Mouse (Mus musculus) heart, embryonic 14.5 days (tissue): ENCODE results near the gene Pink1. TPM values are rescaled to one million over a fixed set of nuclear protein-coding genes. Genes with fewer than 3 reads are reported as not detected.

Experiments
- ATAC-seq: fragments of 200-750 bp; cut with Nextera tagmentation; 2 replicates; pipeline ENCODE4 v1.8.0; 2017; ENCODE audit warnings: low read depth, moderate TSS enrichment; ENCODE audit not compliant: insufficient number of reproducible peaks, insufficient read depth, low FRiP score
- H3K27ac ChIP-seq, 2 experiments: fragments of 200-500 bp in 1 of 2; fragments of 300-500 bp in 1 of 2; sonication (generic) in 1 of 2; replicated peaks in 1 of 2; 2 replicates each; pipeline ENCODE4 v1.5.1; 2012 to 2014; ENCODE audit warnings: low read depth in 2 of 2, low read length in 2 of 2, control low read depth in 1 of 2, mild to moderate bottlenecking in 1 of 2, mixed read lengths in 1 of 2; ENCODE audit not compliant: control insufficient read depth in 1 of 2, insufficient read depth in 1 of 2
- H3K27me3 ChIP-seq: fragments of 300-500 bp; sonication (generic); 2 replicates; pipeline ENCODE4 v1.6.1; 2014; ENCODE audit warnings: mild to moderate bottlenecking, low read length, control low read depth; ENCODE audit not compliant: control insufficient read depth, insufficient read depth
- H3K36me3 ChIP-seq: fragments of 300-500 bp; sonication (generic); 2 replicates; pipeline ENCODE4 v1.6.1; 2014; ENCODE audit warnings: mild to moderate bottlenecking, control low read depth, low read length, mixed read lengths; ENCODE audit not compliant: control insufficient read depth, insufficient read depth
- H3K4me1 ChIP-seq, 2 experiments: fragments of 200-500 bp in 1 of 2; fragments of 300-500 bp in 1 of 2; sonication (generic) in 1 of 2; 2 replicates each; pipeline ENCODE4 v1.6.1; 2012 to 2014; ENCODE audit warnings: low read length in 2 of 2, control low read depth in 1 of 2, mixed read lengths in 1 of 2; ENCODE audit not compliant: control insufficient read depth in 2 of 2, insufficient read depth in 2 of 2
- H3K4me2 ChIP-seq: fragments of 300-500 bp; sonication (generic); 2 replicates; pipeline ENCODE4 v1.6.1; 2014; ENCODE audit warnings: mild to moderate bottlenecking, low read length
- H3K4me3 ChIP-seq, 2 experiments: fragments of 200-500 bp in 1 of 2; fragments of 300-500 bp in 1 of 2; sonication (generic) in 1 of 2; 2 replicates each; pipeline ENCODE4 v1.5.1; 2012 to 2014; ENCODE audit warnings: low read length in 2 of 2, mild to moderate bottlenecking in 2 of 2, control low read depth in 1 of 2, low read depth in 1 of 2, moderate library complexity in 1 of 2; ENCODE audit not compliant: control insufficient read depth in 1 of 2, insufficient read depth in 1 of 2
- H3K9ac ChIP-seq: fragments of 300-500 bp; sonication (generic); 2 replicates; pipeline ENCODE4 v1.6.1; 2014; ENCODE audit warnings: mild to moderate bottlenecking, low read length
- H3K9me3 ChIP-seq: fragments of 300-500 bp; sonication (generic); 2 replicates; pipeline ENCODE4 v1.6.1; 2016; ENCODE audit warnings: low read length, control low read depth; ENCODE audit not compliant: control insufficient read depth
- WGBS: fragments of 180-500 bp; shearing (Covaris S2); extraction: QIAGEN DNeasy Blood & Tissue Kit; methylation state at CpG from one replicate; pipeline ENCODE4 v1.1.7; 2014; 5-methylcytosine and 5-hydroxymethylcytosine counted together
- polyA plus RNA-seq: library from polyadenylated mRNA; unstranded; fragments of >200 nt; fragmentation: Nextera tagmentation; extraction: Ambion mirVana; gene quantifications from 2 replicates; pipeline ENCODE4 v1.2.1, GENCODE M21; 2014

Gene Pink1
- 43.2 and 50.9 TPM in 2 replicates for polyA plus RNA-seq

DNA sequence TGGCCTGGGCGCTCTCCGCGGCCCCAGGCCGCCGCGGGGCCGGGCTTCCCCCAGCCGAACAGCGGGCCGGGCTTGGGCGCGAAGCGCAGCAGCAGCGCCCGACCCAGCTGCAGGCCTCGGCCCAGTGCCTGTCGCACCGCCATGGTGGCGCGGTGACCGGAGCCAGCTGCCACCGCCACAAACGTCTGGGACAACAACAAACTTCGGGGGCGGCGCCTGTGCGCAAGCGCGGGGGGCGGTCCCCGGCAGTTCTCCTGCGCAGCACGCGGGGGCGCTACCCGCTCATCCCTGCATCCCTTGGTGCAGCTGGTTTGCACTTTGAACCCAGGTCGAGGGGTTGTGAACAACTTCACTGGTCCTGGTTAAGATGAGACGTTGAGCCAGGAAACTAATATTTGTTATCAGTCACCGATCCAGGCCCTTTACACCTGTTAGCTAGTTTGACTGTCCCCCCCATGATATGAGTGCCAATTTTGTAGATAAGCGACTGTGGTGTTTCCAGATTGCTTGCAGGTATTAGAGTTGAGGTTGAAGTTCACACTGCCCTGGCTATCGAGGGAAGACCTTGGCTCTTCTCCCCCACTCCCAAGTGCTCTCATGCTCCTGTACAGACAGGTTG is at the start of gene Pink1:
Gene Pink1, minus strand, starts transcription at position 231 of the 619 bp plus-strand sequence.
- peaks cover 13 to 45% of the 10 kb centered on the region in 2 experiments for H3K4me1 ChIP-seq
- H3K27me3 ChIP-seq: peaks cover 7% of the 10 kb centered on the region; the same call in 1 of the 2 replicates
- WGBS: 3% methylated on average over 41 of the region's 41 CpGs
- no peaks in the 10 kb centered on the region for H3K36me3 ChIP-seq
- H3K4me2 ChIP-seq: peak within 1 kb of the TSS; percentile 62
- H3K9me3 ChIP-seq: no peaks in the 10 kb centered on the region
- peak; percentile 70 for ATAC-seq
- H3K4me3 ChIP-seq: peak within 1 kb of the TSS; percentile 68 to 83
- H3K27ac ChIP-seq: peak within 1 kb of the TSS; percentile 95 to 96
- peak within 1 kb of the TSS; percentile 91 for H3K9ac ChIP-seq

DNA sequence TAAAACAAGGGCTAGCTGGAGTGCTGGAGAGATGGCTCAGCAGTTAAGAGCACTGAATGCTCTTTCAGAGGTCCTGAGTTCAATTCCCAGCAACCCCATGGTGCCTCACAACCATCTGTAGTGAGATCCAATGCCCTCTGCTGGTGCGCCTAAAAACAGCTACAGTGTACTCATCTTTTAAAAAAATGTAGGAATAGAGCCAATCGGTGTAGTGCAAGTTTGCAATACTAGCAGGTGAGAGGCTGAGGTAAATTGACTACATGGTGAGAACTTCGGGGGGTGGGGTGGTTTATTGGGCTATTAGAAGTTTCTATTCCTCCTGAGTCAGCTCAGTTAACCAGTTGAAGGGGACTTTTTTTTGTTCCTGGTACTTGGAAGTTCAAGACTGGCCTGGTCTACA is 49.0 kb upstream of the Pink1 start:
- Histone ChIP-seq H3K4me1 (no peaks in the 10 kb centered on the region), H3K9ac (no peak overlapping the region), H3K27me3 (peaks cover under 1% of the 10 kb centered on the region; the same call in 1 of the 2 replicates), H3K4me2 (no peak overlapping the region), H3K27ac (no peak overlapping the region), H3K9me3 (no peaks in the 10 kb centered on the region), H3K4me3 (no peak overlapping the region), H3K36me3 (no peaks in the 10 kb centered on the region)
- WGBS: 83% methylated on average over 3 of the region's 3 CpGs
- ATAC-seq: no peak

DNA sequence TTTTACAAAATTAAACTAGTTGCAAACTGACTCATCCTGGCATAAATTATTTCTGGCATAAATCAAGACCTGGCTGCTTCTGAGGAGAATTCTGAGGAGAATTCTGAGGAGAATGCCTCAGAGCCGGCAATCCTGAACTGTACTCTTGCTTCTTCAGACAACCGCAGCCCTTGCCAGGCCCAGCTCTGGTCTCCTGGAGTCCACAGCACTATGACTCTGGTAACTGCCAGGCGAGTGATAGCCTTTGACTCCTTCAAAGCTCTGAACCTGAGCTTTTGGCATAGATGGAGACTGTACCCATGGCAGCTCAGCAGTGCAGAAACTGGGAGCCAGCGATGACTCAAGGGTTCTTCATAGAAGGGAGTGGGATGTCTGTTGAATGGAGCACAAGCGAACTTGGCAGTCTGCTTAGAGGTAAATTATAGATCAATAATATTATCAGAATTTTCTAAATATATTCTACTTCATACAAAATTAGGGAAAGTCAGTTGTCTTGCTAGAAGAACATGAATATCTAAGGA is 44.9 kb upstream of the Pink1 start:
- Histone ChIP-seq H3K9me3 (no peaks in the 10 kb centered on the region), H3K4me3 (no peak overlapping the region), H3K4me1 (peaks cover 7 to 10% of the 10 kb centered on the region in 2 experiments; a peak in 2 of 4 replicates), H3K27ac (no peak overlapping the region), H3K27me3 (no peaks in the 10 kb centered on the region), H3K4me2 (no peak overlapping the region), H3K9ac (no peak overlapping the region), H3K36me3 (no peaks in the 10 kb centered on the region)
- WGBS: 80% methylated on average over 5 of the region's 5 CpGs
- no peak for ATAC-seq

DNA sequence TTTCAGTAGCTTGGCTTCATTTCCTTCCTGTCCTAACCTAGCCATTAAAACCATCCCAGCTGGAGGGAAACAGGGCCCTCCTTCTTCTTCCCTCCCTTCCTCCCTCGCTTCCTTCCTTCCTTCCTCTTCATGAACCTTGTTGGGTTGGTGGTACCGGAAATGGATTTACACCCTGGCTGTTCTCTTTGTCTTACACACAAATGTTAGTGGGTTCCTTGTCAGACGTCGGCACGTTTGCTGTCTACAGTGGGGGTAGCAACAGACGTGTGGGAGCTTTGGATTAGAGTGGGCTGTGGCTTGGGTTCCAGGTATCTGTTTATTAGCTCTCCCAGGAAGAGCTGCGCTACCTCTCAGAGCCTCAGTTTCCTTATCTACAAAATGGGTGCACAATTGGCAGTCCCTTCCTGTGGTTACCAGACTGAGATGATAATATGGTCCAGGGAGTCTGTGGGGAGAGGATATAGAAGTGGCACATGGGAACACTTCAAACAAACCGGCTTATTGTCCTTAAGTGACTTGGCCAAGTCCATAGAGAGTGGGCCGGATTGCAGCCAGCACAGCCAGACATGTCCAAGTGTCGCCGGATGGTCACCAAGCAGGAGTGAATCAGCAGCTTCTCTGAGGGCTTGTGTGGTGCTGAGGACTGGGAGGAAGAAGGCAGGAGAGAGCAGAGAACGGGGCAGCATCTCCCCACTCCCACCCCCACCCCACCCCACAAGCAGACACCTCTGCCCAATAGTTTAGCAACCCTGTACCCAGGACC is 42.6 kb upstream of the Pink1 start:
- ATAC-seq: no peak
- 64% methylated on average over 12 of the region's 12 CpGs for WGBS
- H3K27ac ChIP-seq: peak overlapping the region in 1 of 2 experiments; percentile 30; a peak in 2 of 4 replicates

DNA sequence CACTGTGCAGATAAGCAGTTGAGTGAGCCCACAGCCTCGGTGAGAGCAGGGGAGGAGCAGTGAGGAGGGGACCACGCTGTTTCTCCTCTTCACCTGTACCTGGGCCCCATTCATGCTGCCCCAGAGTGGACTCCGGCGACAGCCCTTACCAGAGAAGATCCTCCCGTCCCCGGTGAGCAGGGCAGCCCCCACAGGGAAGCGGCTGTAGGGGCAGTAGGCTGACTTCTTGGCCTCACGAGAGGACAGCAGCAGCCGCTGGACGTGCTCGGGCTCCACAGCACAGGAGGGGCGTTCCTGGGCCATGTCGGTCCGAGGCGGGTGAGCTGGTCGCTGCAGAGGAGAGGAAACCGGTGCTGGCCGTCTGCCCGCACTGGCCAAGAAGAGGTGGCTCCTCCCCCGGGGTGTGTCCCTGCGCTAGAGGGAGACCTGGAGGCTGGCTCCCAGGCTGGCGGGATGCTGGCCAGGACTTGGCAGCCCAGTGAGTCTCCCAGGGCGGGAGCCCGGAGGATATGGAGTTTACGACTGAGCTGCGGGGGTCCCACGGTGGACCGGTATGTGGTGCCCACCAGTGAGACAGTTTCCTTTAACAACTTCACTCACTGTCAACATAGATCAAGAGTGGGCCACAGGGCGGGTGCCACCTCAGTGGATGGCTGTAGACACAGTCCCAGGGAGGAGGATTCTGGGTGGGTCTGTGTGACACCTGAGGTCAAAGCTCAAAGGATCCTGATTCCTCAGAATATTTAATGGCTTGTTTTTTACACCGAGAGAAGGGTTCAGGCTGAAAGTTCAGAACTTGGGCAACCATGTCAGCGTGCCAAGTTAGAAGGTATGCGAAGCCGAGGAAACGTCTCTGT is 41.8 kb upstream of the Pink1 start, which contains the start of gene Cda:
Gene Cda, minus strand, starts transcription at position 352 of the 857 bp plus-strand sequence.
- H3K27ac ChIP-seq: peak within 1 kb of the TSS in 1 of 2 experiments; percentile 51; a peak in 3 of 4 replicates
- no peaks in the 10 kb centered on the region for H3K9me3 ChIP-seq

More for the DNA sequence above, 42.6 kb upstream of the Pink1 start:
- no peaks in the 10 kb centered on the region for H3K36me3 ChIP-seq
- no peak overlapping the region for H3K4me3 ChIP-seq
- H3K4me1 ChIP-seq: peaks cover 7 to 10% of the 10 kb centered on the region in 2 experiments; a peak in 2 of 4 replicates
- no peaks in the 10 kb centered on the region for H3K27me3 ChIP-seq
- no peak overlapping the region for H3K9ac ChIP-seq
- no peaks in the 10 kb centered on the region for H3K9me3 ChIP-seq
- peak overlapping the region; percentile 73 for H3K4me2 ChIP-seq

DNA sequence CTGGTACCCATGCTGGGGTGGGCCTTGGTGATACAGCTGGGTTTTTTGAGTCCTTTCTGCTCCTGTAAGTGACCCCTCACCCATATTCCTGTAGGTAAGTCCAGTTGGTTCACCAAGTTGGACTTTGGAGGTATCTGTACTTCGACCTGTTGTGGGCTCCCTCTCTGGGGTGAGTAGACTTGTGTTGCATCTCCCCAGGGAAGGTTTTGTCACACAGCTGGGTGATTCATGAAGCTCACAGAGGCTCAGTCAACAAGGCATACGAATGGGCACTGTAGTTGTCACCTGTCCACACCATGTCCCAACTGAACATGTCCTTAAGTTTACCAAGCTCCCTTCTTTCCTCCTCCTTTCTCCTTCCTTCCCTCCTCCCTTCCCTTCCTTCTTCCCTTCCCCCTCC is 40.5 kb upstream of the Pink1 start:
- 93% methylated on average over 2 of the region's 2 CpGs for WGBS
- no peak overlapping the region for H3K4me3 ChIP-seq
- H3K4me1 ChIP-seq: peaks cover 7 to 10% of the 10 kb centered on the region in 2 experiments; a peak in 2 of 4 replicates
- no peak overlapping the region for H3K9ac ChIP-seq
- H3K36me3 ChIP-seq: no peaks in the 10 kb centered on the region
- no peak overlapping the region for H3K27ac ChIP-seq
- no peaks in the 10 kb centered on the region for H3K9me3 ChIP-seq
- no peak for ATAC-seq
- H3K4me2 ChIP-seq: no peak overlapping the region
- H3K27me3 ChIP-seq: no peaks in the 10 kb centered on the region; the same call in 1 of the 2 replicates

More for the DNA sequence above, 41.8 kb upstream of the Pink1 start, which contains the start of gene Cda:
- peaks cover 7 to 10% of the 10 kb centered on the region in 2 experiments; a peak in 2 of 4 replicates for H3K4me1 ChIP-seq
- WGBS: 9% methylated on average over 31 of the region's 34 CpGs
- no peaks in the 10 kb centered on the region for H3K36me3 ChIP-seq
- H3K4me2 ChIP-seq: peak within 1 kb of the TSS; percentile 73
- H3K9ac ChIP-seq: peak within 1 kb of the TSS; percentile 69
- H3K4me3 ChIP-seq: peak within 1 kb of the TSS; percentile 39 to 42
- no peaks in the 10 kb centered on the region for H3K27me3 ChIP-seq
- ATAC-seq: peak; percentile 91

DNA sequence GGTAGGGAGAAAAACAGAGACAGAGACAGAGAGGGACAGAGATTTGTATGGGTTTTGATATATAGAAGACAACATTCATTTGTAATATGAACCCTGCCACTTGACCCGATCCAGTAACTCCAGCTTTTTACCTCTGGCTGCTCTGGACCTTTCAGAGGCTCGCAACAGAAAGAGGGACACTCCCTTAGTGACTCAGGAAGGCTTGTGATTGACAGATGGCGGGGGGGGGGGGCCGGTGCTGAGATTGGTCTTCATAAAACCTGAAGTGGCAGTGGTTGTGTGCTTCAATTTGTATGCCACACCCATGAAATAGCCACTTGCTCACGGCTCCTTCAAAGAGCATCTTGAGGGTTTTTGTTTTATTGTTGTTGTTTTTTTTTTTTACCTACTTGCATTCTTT is 37.4 kb upstream of the Pink1 start:
- no peak overlapping the region for H3K9ac ChIP-seq
- no peak overlapping the region for H3K4me2 ChIP-seq
- no peaks in the 10 kb centered on the region; the same call in 1 of the 2 replicates for H3K27me3 ChIP-seq
- WGBS: 69% methylated on average over 5 of the region's 5 CpGs
- H3K36me3 ChIP-seq: no peaks in the 10 kb centered on the region
- no peaks in the 10 kb centered on the region for H3K9me3 ChIP-seq
- H3K4me1 ChIP-seq: peaks cover 6 to 10% of the 10 kb centered on the region in 2 experiments; a peak in 2 of 4 replicates
- ATAC-seq: no peak
- H3K4me3 ChIP-seq: no peak overlapping the region
- H3K27ac ChIP-seq: no peak overlapping the region
